Mouse (Mus musculus) spleen, adult 12 weeks (tissue): ENCODE data around the gene Rere.
A peak's percentile ranks its signal among the peaks of the same experiment; 100 is the strongest.

Experiments used
- DNase-seq: peaks from one replicate; pipeline ENCODE4 v3.0.0; 2022; ENCODE audit warnings: low spot score

The Rere gene

DNA sequence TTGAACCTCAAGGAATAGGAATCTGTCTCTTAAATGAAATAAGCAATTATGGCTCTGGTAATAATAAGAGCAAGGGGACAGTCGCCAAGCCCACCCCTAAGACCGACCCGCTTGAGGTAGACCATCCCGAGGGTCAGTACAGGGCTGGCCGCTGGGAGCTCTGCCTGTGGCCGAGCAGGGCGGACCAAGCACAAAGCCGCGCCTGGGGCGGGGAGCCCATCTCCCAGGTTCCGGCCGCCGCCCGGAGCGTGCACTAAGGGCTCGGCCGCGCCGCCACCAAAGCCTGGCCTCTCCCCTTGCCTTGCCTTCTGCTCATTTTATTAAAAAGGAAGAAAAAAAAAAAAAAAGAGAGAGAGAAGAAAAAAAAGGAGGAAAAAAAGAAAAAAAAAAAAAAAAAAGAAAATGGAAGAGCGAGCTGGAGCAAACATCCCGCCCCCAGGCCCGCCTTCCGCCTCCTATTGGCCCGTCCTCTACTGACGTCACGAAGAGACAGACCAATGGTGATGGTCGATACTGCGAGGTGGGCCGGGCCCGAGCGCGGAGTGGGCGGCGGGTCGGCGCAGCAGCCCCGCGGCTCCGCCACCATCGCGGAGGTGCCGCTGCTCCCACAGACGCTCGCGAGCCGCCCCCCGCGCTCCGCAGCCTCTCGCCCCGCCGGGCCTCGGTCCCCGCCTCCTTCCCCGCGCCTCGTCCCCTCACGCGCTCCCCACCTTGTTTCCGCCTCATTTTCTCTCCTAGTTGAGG lies at the start of gene Rere:
Gene Rere, plus strand, starts transcription at position 629 of the 744 bp plus-strand sequence.
- peak; percentile 98 for DNase-seq

DNA sequence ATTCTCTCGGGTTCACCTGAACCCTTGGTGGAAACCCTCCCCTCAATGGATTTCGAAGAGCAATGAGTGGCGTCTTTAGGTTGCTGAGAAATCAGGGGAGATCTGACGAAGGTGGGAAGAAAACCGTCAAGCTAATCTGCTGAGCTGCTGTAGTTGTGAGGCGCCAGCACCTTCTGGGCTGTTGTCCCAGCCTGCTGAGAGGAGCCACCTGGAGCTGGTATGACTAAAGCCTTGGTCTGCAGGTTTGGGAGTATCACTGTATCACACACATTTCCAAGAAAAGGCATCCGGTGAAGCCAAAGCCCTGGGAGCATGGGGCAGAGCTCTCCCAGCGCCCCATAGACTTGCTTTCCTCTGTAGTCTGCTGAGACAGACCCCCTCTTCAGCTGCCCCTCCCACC lies 49.6 kb upstream of the Rere start:
- no peak for DNase-seq

DNA sequence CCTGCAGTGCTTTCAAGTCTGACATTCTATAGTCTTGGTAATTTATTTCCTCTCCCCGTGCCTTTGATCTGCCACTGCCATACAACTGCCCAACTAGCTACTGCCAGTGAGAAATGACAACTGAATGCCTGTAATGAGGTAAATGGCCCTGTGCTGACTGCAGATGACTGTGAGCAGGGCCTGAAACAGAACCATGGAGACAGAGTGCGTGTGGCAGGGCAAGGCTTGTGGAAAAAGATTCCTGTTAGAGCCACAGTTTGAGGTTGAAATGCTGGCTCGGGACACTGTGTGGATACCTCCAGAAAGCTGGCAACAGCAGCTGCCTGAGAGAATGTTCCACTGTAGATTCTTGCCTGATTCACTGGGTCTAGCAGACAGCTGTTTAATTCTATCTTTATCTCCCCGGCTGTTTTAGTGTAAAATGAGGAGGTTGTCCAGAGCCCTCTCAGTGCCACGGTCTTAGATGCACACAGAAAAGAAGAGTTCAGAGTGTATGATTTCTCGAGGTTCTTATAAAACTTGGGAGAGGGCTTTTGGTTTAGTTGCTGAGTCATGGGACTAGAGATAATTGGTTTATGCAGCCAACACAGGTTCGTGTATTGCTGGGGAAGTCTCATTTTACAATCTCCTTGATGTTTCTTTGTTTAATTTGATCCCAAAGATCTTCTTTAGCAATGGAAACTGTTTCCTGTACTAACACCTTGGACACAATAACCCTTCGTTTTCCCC lies 46.7 kb upstream of the Rere start:
- no peak for DNase-seq

DNA sequence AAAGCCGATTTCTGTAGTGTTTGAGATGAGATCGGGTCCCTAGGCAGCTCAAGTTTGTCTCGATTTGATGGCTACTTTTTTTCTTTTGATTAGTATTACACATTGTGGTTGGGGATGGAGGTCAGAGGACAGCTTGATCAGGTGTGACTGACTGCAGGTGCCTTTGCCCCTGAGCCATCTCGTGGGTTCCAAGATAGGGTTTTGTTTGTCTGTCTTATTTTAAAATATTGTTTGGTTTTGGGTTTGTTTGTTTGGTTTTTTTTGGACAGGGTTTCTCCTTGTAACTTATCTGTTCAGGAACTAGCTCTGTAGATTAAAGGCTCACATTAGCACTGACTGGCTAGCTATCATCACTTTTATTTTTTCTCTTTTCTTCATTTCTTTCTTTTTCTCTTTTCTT lies 45.9 kb upstream of the Rere start:
- no peak for DNase-seq

DNA sequence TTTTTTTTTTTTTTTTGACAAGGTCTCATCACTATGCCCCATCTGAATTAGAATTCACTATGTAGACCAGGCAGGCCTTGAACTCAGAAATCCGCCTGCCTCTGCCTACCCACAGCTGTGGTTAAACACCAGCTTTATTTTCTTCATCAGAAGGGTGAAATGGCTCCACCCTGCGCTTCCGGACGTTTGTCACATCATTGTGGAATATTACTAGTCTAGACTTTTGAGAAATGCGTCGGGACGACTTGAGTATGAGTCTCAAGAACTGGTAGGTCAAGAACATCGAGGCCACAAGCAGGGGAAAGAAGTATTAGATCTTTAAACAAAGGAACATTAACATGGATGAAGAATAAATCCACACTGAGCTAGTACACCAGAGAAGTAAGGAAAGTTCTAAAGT lies 45.4 kb upstream of the Rere start:
- DNase-seq: no peak

GRCm38 (mm10) chr4:150236521-150237481 lies 44.6 kb upstream of the Rere start, which contains the start of gene Eno1:
Eno1 (plus strand) TSS chr4:150236721.
- peak; percentile 94 for DNase-seq

- no peak for DNase-seq
Observed at GRCm38 (mm10) chr4:150237636-150238361, 43.6 kb upstream of the Rere start.

DNA sequence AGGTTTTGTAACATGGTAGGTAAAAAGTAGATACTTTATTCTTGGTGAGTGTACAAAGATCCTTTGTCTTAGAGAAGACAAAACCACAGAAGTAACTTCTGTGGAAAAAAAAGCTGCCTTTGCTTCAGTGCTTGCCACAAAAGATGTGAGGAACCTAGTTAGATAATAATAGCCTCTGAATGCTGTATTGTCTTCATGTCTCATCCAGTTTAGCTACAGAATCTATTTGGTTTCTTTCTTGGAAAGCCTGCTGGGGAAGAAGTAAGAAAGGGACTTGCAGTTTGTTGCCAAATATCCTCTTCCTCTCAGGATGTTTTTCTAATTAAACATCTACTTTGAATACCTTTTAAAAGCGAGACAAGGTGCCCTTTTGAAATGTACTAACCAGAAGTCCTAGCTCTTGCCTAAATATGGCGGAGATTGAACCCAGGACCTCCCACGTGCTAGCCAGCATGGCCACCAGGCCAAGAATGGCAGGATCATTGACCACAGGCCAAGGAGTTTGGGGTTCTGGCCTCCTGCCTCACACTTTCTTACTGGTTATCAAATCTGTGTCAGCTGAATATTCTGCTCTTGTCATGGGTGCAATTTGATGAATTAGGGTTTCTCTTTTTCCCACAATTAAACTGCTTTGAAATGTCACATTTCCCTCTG lies 42.9 kb upstream of the Rere start:
- no peak for DNase-seq

DNA sequence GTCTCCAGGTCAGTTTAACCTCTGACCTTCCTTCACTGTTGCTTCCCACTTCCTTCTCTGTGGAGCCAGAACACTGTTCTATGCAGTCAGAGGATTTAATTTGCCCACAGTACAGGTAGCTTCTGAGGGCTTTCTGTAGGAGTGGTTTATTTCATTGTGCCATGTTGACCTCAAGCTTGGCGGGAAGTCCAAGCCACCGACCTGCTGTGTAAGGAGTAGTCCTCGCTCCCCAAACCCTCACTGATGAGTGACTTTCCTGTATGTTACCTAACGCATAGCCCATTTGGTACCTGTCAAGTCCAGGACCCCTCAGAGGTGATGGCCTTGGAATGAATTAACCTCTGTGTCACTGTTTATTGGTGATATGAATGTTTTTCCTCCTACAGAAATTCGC lies 42.4 kb upstream of the Rere start:
- no peak for DNase-seq

- no peak for DNase-seq
Observed at GRCm38 (mm10) chr4:150239503-150239902, 41.9 kb upstream of the Rere start.

DNA sequence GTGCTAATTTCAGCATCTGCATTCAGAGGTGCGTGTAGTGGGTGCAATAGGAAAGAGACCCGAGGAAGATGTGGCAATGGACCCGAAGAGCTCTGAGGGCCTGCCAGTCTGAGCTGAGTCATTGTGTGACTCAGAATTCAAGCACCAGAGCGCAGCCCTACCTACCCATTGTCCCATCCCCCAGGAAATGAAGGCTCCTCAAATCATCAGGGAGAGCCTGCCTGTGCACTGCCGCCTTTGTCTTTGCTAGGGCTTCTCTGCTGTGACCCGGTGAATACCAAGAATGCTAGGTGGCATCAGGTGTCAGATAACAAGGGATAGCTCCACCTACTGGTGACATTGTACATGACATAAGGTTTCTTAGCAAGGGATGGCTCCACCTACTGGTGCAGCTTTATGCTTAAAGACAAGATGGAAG lies 41.5 kb upstream of the Rere start:
- peak; percentile 64 for DNase-seq

GRCm38 (mm10) chr4:150240381-150240886 lies 41.0 kb upstream of the Rere start:
- DNase-seq: no peak

DNA sequence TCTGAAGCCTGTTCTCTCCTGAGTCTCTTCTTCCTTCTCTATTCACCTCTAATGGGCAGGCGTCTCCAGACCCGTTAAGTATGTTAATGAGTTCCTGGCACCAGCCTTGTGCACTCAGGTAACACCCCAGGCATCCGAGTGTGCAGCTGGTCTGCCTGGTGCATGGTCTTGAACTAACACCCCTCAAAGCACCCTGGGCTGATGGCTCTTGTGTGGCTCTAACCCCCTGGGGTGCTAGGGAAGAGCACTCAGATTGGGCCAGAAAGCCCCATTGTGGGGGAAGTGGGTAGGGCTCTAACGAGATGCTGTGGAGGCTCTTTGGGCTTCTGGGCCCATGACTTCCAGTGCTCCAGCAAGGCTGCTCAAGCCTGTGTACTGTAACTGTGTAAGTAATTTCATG lies 39.7 kb upstream of the Rere start:
- no peak for DNase-seq

DNA sequence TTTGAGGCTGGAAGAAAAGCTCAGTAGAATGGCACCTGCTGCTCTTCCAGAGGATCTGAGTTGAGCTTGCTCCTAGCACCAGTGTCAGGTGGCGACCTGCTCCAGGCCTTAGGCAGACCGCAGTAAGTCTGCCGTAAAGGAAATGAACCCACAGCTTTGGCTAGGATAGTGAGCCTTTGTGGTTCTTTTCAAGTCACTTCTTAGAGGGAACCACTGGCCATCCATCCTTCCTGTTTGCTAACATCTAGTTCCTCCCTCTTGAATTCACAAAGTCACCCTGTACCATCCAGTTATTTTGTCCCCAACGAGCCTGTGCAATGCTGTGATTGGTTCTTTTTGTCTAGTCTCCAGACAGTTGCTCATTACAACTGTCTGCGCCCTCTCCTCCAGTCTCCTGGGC lies 38.7 kb upstream of the Rere start:
- DNase-seq: no peak

DNA sequence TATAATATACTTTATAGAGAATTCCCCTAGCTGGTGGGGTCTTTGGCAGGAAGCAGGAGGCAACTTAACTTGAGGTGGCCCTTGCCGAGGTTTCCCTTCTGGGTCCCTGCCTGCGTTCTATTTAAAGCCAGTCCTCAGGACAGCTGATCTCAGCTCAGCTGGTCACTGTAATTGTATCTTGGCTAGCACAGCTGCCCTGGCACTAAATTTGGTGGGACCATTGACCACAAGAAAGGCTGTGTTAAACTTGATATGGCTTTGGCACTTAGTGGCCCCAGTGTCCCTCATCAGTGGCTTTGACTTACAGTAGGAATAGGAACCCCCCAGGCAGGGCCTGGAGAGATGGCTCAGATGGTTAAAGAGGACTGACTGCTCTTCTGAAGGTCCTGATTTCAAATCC lies 35.6 kb upstream of the Rere start:
- DNase-seq: no peak

DNA sequence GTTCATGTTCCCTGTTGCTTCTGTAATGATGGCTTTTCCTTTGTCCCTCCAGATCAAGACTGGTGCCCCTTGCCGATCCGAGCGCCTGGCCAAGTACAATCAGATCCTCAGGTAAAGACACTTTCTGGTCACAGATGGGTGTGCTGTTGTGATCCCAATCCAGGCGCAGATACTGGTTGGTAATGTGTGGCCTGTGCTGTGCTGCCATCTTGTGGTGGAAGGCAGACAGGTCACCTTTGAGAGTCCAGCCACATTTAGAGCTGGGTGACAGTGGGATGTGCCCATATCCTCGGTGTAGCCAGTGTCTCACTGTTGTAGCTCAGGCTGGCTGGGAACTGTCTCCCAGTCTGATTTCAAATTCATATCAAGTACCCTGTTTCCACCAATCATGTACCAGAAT lies 33.4 kb upstream of the Rere start:
- DNase-seq: peak; percentile 41

DNA sequence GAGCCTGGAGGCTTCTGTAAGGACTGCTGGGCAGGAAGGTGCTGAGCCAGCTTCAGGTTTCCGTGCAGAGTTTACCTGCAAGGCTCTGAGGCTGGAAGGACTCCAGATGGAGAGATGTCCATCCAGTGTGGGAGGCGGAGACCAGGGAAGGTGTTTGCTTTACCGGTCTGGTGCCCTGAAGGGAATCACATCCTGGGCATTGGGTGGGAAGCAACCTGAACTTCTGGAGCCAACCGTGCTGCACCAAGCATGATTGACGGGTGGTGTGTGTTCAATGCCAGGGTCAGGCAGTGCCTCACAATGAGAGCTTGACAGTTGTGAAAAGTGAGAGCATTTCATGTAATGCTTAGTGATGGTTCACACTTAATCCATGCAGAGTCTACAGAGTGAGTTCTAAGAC lies 32.5 kb upstream of the Rere start:
- no peak for DNase-seq

DNA sequence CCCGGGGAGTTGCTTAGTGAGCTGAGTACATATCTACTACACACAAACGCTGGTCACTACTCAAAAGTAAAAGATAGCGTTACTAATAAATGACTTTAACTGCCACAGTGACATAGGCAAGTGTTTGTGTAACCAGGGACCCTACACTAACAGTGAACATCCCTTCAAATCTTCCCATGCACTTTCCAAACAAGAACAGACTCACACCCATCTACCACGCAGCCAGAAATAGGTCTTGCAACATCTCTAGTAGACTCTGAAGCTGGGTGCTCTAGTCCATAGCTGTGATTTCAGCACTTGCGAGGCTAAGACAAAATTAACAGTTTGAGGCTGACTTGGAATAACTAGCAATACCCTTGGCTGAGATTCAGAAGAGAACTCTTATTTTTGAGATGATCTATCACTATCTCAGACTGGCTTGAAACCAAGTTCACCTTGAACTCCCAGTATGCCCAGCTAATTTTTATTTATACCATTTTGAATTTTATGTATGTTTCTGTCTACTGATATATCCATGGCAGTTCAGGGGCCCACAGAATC lies 31.6 kb upstream of the Rere start:
- DNase-seq: no peak

- no peak for DNase-seq
Observed at GRCm38 (mm10) chr4:150250549-150251422, 30.7 kb upstream of the Rere start.

DNA sequence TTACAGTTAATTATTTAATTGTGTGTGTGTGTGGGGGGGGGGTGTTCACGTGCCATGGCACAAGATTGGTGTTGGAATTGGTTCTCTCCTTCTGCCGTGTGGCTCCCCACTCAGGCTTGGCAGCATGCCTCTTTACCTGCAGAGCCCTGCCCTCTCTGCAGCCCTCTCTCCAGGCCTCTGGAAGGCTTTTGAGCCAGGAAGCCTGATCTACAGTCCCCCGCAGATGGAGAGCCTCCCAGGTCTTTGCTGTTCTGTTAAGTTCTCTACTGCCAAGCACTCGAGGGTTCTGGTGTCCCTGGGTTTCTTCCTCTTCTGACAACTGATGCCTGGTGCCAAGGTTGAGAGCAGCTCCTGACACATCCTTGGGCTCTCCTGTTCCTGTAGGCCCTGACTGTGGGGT lies 27.0 kb upstream of the Rere start:
- no peak for DNase-seq
